Mouse (Mus musculus) hindbrain, embryonic 11.5 days (tissue): Measurements from ENCODE around the gene Pfdn5. TPM values are rescaled to one million over a fixed set of nuclear protein-coding genes. Genes with fewer than 3 reads are reported as not detected.

Experiments
- ATAC-seq: fragments of 200-750 bp; cut with Nextera tagmentation; 2 replicates; pipeline ENCODE4 v1.8.0; 2017; ENCODE audit warnings: mild to moderate bottlenecking, moderate TSS enrichment, moderate library complexity; ENCODE audit not compliant: low FRiP score
- DNase-seq: peaks from one replicate; pipeline ENCODE4 v3.0.0-alpha.2; 2015; ENCODE audit warnings: low spot score
- H3K27ac ChIP-seq: fragments of 300-500 bp; sonication (generic); 2 replicates; pipeline ENCODE4 v1.5.1; 2014; ENCODE audit warnings: mild to moderate bottlenecking, low read depth, low read length
- H3K27me3 ChIP-seq: fragments of 300-500 bp; sonication (generic); 2 replicates; pipeline ENCODE4 v1.6.1; 2014; ENCODE audit warnings: mild to moderate bottlenecking, low read length, moderate library complexity, mixed read lengths; ENCODE audit not compliant: control insufficient read depth, insufficient read depth
- H3K36me3 ChIP-seq: fragments of 300-500 bp; sonication (generic); 2 replicates; pipeline ENCODE4 v1.6.1; 2014; ENCODE audit warnings: mild to moderate bottlenecking, low read length, moderate library complexity, mixed read lengths; ENCODE audit not compliant: control insufficient read depth, insufficient read depth
- H3K4me1 ChIP-seq: fragments of 300-500 bp; sonication (generic); replicated peaks from 2 replicates; pipeline ENCODE4 v1.6.1; 2014; ENCODE audit warnings: low read length, mixed read lengths; ENCODE audit not compliant: control insufficient read depth, insufficient read depth
- H3K4me2 ChIP-seq: fragments of 300-500 bp; sonication (generic); replicated peaks from 2 replicates; pipeline ENCODE4 v1.6.1; 2014; ENCODE audit warnings: mild to moderate bottlenecking, low read depth, low read length
- H3K4me3 ChIP-seq: fragments of 300-500 bp; sonication (generic); 2 replicates; pipeline ENCODE4 v1.5.1; 2014; ENCODE audit warnings: low read depth, low read length
- H3K9ac ChIP-seq: fragments of 300-500 bp; sonication (generic); 2 replicates; pipeline ENCODE4 v1.6.1; 2014; ENCODE audit warnings: low read depth, low read length
- H3K9me3 ChIP-seq: fragments of 300-500 bp; sonication (generic); 2 replicates; pipeline ENCODE4 v1.6.1; 2016; ENCODE audit warnings: low read length; ENCODE audit not compliant: control insufficient read depth
- WGBS: fragments of 180-500 bp; shearing (Covaris S2); extraction: QIAGEN DNeasy Blood & Tissue Kit; methylation state at CpG from one replicate; pipeline ENCODE4 v1.1.7; 2014; 5-methylcytosine and 5-hydroxymethylcytosine counted together
- polyA plus RNA-seq: library from polyadenylated mRNA; unstranded; fragments of >200 nt; fragmentation: Nextera tagmentation; extraction: Ambion mirVana; gene quantifications from 2 replicates; pipeline ENCODE4 v1.2.1, GENCODE M21; 2014

The Pfdn5 gene
- polyA plus RNA-seq, 1 experiment from 2014 or later, result 431 TPM

DNA sequence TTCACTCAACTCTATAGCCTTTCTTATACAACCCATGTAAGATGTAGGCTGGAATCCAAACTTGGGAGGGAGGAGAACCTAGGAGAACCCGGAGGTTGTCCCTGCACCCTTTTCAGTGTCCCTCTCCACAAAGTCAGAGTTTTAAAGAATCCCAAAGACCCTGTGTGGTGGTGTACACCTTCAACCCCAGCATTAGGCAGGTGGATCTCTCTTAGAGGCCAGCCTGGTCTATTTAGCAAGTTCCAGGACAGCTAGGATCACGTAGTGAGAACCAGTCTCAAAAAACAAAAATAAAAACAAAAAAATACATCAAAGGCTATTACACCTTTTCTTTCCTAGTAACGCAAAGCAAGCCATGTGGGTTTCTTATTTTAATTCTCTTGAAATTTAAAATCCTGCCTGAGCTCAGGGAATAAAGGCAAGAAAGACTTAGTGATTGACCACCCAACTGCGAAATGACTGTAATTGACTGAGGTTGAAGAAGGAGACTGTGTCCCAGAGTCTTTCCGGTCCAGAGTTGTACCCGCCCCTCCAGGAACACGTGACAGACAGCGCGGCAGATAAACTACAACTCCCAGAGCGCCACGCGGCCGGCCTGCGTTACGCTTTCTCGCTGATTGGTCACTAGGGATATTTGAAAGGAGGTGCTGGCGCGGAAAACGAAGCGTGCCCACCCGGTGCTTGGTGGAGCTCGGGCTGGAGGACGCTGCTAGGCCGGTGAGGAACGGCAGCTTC, 30.1 kb upstream of the Pfdn5 start, which contains the start of gene Espl1:
Espl1 (plus strand) TSS at position 634 of the 735 bp plus-strand sequence.
- peak; percentile 97 for DNase-seq
- Histone ChIP-seq H3K9me3 (no peaks in the 10 kb centered on the region), H3K9ac (peak within 1 kb of the TSS; percentile 65), H3K36me3 (0 out of 2 replicates have a peak, but pooled peaks cover 9% of the 10 kb centered on the region), H3K4me1 (peaks cover 4% of the 10 kb centered on the region; the same call in 1 of the 2 replicates), H3K27ac (no peak within 1 kb of the TSS), H3K4me3 (peak within 1 kb of the TSS; percentile 68), H3K4me2 (peak within 1 kb of the TSS; percentile 86), H3K27me3 (no peaks in the 10 kb centered on the region)
- peak; percentile 99 for ATAC-seq
- 8% methylated on average over 25 of the region's 25 CpGs for WGBS

- DNase-seq, result no peak
- H3K9me3 ChIP-seq, result no peaks in the 10 kb centered on the region
- H3K9ac ChIP-seq, result peak overlapping the region; percentile 65
- 0 out of 2 replicates have a peak, but pooled peaks cover 10% of the 10 kb centered on the region for H3K36me3 ChIP-seq
- H3K4me2 ChIP-seq, result peak overlapping the region; percentile 86
- H3K27me3 ChIP-seq, result no peaks in the 10 kb centered on the region
- WGBS, result 6% methylated on average over 24 of the region's 24 CpGs
- H3K27ac ChIP-seq, result no peak overlapping the region
- peaks cover 4% of the 10 kb centered on the region; the same call in 1 of the 2 replicates for H3K4me1 ChIP-seq
- peak overlapping the region; percentile 68 for H3K4me3 ChIP-seq
- ATAC-seq, result peak; percentile 70
Observed at GRCm38 (mm10) chr15:102296368-102297006, 29.4 kb upstream of the Pfdn5 start.

DNA sequence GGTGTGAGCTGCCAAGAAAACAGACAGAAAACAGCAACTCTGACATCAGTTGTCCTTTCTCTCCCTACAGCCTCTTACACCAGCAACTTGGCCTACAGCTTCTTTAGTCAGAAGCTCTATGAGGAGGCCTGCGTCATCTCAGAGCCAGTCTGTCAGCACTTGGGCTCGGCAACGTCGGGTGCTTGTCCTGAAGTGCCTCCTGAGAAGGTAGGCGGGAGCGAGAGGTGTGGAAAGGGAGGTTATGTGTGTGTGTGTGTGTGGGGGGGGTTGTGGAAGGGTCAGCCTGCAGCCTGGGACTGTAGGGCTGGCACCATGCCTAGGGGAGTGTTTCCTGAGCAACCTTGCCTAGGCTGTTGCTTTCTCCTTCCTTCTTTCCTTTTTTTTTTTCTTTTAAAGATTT, 23.4 kb upstream of the Pfdn5 start:
- no peaks in the 10 kb centered on the region for H3K27me3 ChIP-seq
- no peak overlapping the region for H3K9ac ChIP-seq
- no peak overlapping the region for H3K27ac ChIP-seq
- no peaks in the 10 kb centered on the region for H3K4me1 ChIP-seq
- no peak overlapping the region for H3K4me3 ChIP-seq
- ATAC-seq (no peak), DNase-seq (no peak)
- H3K36me3 ChIP-seq, result peaks cover 17% of the 10 kb centered on the region
- WGBS, result 88% methylated on average over 6 of the region's 6 CpGs
- H3K9me3 ChIP-seq, result no peaks in the 10 kb centered on the region
- H3K4me2 ChIP-seq, result no peak overlapping the region

- Histone ChIP-seq H3K4me2 (no peak overlapping the region), H3K9me3 (no peaks in the 10 kb centered on the region), H3K27me3 (no peaks in the 10 kb centered on the region), H3K36me3 (peaks cover 10% of the 10 kb centered on the region), H3K4me1 (no peaks in the 10 kb centered on the region), H3K9ac (no peak overlapping the region), H3K27ac (no peak overlapping the region), H3K4me3 (no peak overlapping the region)
- 87% methylated on average over 9 of the region's 9 CpGs for WGBS
- ATAC-seq, result no peak
- DNase-seq, result no peak
Observed at GRCm38 (mm10) chr15:102308717-102309116, 17.2 kb upstream of the Pfdn5 start.

DNA sequence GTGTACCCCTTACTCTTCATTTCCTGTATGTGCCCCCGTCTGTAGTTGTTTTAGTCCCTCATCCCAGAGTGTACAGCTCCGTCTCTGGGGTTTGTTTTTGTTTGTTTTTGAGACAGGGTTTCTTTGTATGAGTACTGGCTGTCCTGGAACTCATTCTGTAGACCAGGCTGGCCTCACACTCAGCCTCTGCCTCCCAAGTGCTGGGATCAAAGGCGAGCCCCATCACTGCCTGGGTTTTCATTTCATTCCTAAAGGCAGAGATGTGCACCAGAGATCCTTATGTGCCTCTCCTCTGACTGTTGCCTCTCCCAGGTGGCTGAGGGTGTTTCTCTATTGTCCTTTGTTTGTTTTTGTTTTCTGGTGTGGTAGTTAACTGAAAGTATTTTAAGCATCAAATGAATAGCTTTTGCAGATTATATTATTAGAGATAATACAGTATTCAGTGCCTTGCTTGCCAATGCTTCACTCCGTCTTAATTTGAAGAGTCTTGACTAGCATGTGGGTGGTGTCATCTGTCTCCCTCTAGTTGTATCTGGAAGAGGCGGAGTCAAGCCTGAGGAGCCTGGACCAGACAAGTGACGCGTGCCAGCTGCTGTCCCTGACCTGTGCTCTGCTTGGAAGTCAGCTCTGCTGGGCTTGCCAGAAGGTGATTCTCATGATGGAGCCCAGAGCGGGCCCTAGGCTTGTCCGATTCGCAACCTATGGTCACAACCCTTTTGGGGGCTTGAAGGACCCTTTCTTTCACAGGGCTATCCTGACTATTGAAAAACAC, 15.7 kb upstream of the Pfdn5 start:
- H3K27ac ChIP-seq, result no peak overlapping the region
- H3K4me3 ChIP-seq, result no peak overlapping the region
- peaks cover 13% of the 10 kb centered on the region for H3K36me3 ChIP-seq
- DNase-seq (no peak), ATAC-seq (no peak)
- no peaks in the 10 kb centered on the region for H3K9me3 ChIP-seq
- H3K4me1 ChIP-seq, result no peaks in the 10 kb centered on the region
- WGBS, result 86% methylated on average over 10 of the region's 10 CpGs
- no peaks in the 10 kb centered on the region for H3K27me3 ChIP-seq
- no peak overlapping the region for H3K9ac ChIP-seq
- no peak overlapping the region for H3K4me2 ChIP-seq

GRCm38 (mm10) chr15:102311489-102311888, 14.4 kb upstream of the Pfdn5 start:
- Histone ChIP-seq H3K9ac (no peak overlapping the region), H3K4me3 (no peak overlapping the region), H3K9me3 (no peaks in the 10 kb centered on the region), H3K4me2 (no peak overlapping the region), H3K27ac (no peak overlapping the region), H3K36me3 (peaks cover 11% of the 10 kb centered on the region), H3K4me1 (no peaks in the 10 kb centered on the region), H3K27me3 (no peaks in the 10 kb centered on the region)
- ATAC-seq (no peak), DNase-seq (no peak)

DNA sequence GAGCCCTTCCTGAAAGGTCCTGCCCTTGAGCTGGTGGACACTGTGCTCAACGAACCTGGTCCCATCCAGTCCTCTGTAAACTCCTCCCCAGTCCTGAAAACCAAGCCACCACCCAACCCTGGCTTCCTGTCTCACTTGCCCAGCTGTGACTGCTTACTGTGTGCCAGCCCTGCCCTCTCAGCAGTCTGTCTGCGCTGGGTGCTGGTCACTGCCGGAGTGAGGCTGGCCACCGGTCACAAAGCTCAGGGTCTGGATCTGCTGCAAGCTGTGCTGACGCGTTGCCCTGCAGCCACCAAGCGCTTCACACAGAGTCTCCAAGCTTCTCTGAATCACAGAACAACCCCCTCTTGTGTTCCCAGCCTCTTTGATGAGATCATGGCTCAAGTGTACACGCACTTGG, 10.6 kb upstream of the Pfdn5 start:
- Histone ChIP-seq H3K4me3 (no peak overlapping the region), H3K27me3 (no peaks in the 10 kb centered on the region), H3K4me1 (no peaks in the 10 kb centered on the region), H3K9ac (no peak overlapping the region), H3K9me3 (no peaks in the 10 kb centered on the region), H3K36me3 (peaks cover 10% of the 10 kb centered on the region; the same call in 1 of the 2 replicates), H3K4me2 (no peak overlapping the region), H3K27ac (no peak overlapping the region)
- WGBS, result 95% methylated on average over 8 of the region's 8 CpGs
- ATAC-seq (no peak), DNase-seq (no peak)

- WGBS, result 88% methylated on average over 6 of the region's 6 CpGs
- peaks cover 10% of the 10 kb centered on the region; the same call in 1 of the 2 replicates for H3K36me3 ChIP-seq
- DNase-seq, result peak; percentile 70
Observed at GRCm38 (mm10) chr15:102316263-102316662, 9.7 kb upstream of the Pfdn5 start.

More at GRCm38 (mm10) chr15:102316263-102316662, 9.7 kb upstream of the Pfdn5 start:
- H3K9ac ChIP-seq, result no peak overlapping the region
- H3K9me3 ChIP-seq, result no peaks in the 10 kb centered on the region
- no peak for ATAC-seq
- no peak overlapping the region for H3K27ac ChIP-seq
- H3K4me1 ChIP-seq, result no peaks in the 10 kb centered on the region
- no peak overlapping the region for H3K4me3 ChIP-seq
- H3K27me3 ChIP-seq, result no peaks in the 10 kb centered on the region
- no peak overlapping the region for H3K4me2 ChIP-seq
